Mouse (Mus musculus): ENCODE data around the gene Tlk2. TPM values are rescaled to one million over a fixed set of nuclear protein-coding genes. Genes with fewer than 3 reads are reported as not detected.
A peak's percentile ranks its signal among the peaks of the same experiment; 100 is the strongest.

The Tlk2 gene
- total RNA-seq, 2 experiments from 2014 or later: 43.0 to 52.2 TPM

- DNase-seq (ENCODE audit: low spot score in 2 of 2): peak in 1 of 2 experiments; percentile 32
Measured at GRCm38 (mm10) chr11:105312972-105313632, 134.5 kb downstream of the Tlk2 start.

GRCm38 (mm10) chr11:105313633-105314014, 135.0 kb downstream of the Tlk2 start:
- DNase-seq (ENCODE audit: low spot score in 2 of 2): no peak

- DNase-seq (ENCODE audit: low spot score in 2 of 2): no peak
Measured at GRCm38 (mm10) chr11:105315296-105315695, 136.7 kb downstream of the Tlk2 start.

DNA sequence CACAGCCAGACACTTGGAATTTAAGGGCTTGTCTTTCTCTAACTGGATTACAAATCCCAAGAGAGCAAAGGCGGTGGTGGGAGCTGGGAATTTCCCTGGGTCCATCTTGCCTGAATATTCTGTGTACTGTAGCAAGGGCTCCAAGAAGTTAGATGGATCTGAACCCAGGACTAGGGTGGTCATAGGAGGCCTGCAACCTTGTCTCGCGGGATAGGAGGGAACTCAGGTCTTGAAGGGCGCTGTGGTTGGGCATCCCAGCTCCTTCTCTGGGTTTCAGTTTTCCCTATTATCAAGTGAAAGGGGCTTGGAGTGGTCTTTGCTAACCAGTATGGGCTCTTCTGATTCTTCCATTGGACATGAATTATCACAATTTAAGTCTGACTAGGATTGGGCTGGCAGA, 137.5 kb downstream of the Tlk2 start:
- DNase-seq (ENCODE audit: low spot score in 2 of 2): no peak

- peak in 1 of 2 experiments; percentile 47 for DNase-seq (ENCODE audit: low spot score in 2 of 2)
Measured at GRCm38 (mm10) chr11:105317769-105318168, 139.2 kb downstream of the Tlk2 start.

DNA sequence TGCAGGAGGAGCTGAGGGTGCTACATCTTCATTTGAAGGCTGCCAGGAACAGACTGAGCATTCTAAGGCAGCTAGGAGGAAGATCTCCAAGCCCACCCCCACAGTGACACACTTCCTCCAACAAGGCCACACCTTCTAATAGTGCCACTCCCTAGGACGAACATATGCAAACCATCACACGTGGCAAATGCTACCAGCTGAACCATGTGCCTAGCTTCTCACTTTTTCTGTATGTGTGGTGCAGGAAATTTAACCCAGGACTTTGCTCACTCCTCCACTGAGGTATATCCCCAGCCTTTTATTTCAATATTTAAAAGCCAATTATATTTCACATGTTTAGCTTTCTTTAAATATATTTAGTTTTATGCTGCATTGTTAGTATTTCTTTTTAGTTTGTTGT, 142.5 kb downstream of the Tlk2 start:
- no peak for DNase-seq (ENCODE audit: low spot score in 2 of 2)

DNA sequence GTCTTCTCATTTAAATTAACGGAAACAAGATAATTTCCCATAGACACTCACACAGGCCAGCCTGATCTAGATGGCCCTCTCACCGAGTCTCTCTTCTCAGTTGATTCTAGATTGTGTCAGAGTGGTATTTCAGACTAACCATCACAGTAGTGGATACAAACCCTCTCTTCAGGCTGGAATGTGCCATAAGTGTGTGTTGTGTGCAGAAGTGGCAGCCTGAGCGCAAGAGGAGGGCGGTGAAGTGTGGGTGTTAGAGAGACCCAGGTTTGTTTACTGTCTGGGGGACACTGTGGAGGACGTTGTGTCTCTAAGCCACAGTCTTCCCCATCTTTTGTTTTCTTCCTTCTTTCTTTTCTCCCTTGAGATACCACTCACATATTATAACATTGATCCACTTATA, 144.9 kb downstream of the Tlk2 start:
- no peak for DNase-seq (ENCODE audit: low spot score in 2 of 2)

DNA sequence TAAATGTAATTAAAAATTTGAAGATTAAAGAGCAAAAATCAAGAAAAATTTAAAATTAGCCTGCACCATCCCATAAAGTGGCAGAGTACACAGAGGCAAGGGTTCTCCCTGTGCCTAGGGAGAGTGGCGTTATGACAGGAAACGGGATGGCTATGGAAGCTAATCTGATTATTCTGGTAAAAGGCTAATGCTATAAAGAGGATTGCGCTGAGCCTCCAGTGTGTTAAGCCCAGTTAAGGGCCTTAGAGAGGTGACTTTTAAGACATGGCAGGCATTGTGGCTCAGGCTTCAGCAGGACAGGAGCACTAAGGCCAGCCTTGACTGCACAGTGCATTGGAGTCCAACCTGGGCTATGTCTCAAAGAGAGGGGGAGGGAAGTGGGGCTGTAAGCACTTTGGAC, 148.5 kb downstream of the Tlk2 start:
- no peak for DNase-seq (ENCODE audit: low spot score in 2 of 2)

DNA sequence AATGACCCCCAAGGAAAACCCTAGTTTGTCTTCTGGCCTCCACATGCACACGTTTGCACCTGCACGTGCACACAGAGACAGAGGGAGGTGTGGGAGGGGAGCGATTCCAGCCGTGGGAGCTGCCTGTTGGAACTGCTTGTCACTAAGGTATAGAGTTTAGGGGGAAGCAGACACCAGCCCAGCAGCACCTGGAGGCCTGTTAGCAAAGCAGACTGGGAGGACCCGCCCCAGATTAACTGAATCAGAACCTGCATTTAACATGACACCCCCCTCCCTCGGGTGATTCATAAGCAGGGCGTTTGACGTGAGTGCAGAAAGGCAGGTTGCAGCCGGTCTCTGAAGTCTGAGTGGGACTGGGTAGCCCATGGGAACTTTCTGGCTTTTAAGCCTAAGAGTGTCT, 151.4 kb downstream of the Tlk2 start:
- no peak for DNase-seq (ENCODE audit: low spot score in 2 of 2)

GRCm38 (mm10) chr11:105331129-105331528, 152.5 kb downstream of the Tlk2 start:
- DNase-seq (ENCODE audit: low spot score in 2 of 2): no peak

GRCm38 (mm10) chr11:105331732-105332131, 153.1 kb downstream of the Tlk2 start:
- no peak for DNase-seq (ENCODE audit: low spot score in 2 of 2)

DNA sequence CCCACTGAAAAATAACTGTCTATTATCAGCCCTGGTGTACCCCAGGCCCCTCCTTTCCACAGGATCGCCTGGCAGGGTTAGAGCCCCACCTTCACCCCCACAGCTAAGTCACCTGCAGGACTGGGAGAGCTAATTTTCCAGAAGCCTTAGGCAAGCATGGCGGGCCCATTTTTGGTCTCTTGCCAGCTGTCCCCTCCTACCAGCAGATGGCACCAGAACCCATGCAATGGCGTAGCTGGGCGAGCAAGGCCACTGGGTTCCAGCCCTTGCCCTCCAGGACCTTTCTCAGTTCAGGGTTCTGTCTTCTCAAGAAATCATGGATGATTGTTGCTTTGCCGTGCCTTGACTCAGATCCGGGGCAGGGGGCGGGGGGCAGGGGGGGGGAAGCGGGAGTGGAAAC, 153.9 kb downstream of the Tlk2 start:
- peak; percentile 42 to 60 for DNase-seq (ENCODE audit: low spot score in 2 of 2)

Other genes starting within 250 kb of the Tlk2 start
- gene Efcab3, start 115.2 kb upstream of the Tlk2 start, total RNA-seq (2021): under 1 TPM; 0.55 to 0.69 TPM
- 10 to 100 TPM; 17.5 to 18.5 TPM for gene Mettl2, start 52.4 kb upstream of the Tlk2 start, total RNA-seq (2021)
- gene Gm10842, start 31.9 kb upstream of the Tlk2 start, total RNA-seq (2021): not detected
- 1 to 10 TPM; 5.1 to 7.6 TPM for gene Mrc2, start 113.8 kb downstream of the Tlk2 start, total RNA-seq (2021)

Measured in layer of hippocampus, postnatal 14 days (tissue).